Mouse (Mus musculus): Measurements from ENCODE around the gene Dph2.

Dph2 gene

DNA sequence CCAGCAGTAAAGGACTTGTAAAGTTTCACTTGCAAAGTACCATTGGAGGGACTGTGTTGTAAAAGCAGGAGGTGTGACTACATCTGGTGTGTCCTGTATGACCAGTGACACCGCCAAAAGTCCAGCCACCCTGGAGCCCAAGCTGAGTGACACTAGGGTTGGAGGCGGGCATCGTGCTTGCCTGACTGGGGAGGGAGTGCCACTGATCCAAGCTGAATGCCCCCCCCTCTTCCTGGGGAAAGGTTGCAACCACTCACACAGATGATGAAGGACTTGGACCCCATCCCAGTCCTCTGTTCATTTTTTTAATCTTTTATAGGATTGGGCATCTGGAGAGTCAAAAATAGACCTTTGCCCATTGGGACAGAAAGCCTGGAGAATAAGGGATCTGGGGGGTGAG lies 50.3 kb downstream of the Dph2 start:
- DNase-seq (ENCODE audit: low read depth in 2 of 2, low spot score in 2 of 2) = no peak

DNA sequence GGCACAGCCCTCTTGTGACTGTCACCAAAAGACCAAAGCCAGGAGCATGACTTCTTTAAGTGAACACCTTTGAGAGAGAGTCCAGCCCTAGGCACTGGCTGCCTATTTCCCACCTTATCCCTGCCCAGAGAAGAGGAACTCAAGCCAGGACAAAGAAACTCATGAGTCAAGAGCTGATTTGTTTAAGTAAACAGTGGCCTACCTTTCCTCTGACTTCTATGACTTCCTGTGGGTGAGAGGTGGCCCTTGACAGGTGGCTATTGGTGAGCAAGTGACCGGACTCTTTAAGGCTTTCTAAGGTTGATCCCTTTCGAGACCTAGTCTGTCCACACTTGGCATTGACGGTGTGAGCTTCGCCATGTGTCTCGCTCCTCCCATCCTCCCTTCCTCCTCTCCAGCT lies 51.0 kb downstream of the Dph2 start:
- no peak for DNase-seq (ENCODE audit: low read depth in 2 of 2, low spot score in 2 of 2)

GRCm38 (mm10) chr4:117839366-117839765 lies 52.5 kb downstream of the Dph2 start:
- no peak for DNase-seq (ENCODE audit: low read depth in 2 of 2, low spot score in 2 of 2)

Data from CD8-positive naive resting alpha-beta T cell, adult 2 months (primary cell).